Mouse (Mus musculus): ENCODE results near the gene Chga. TPM values are rescaled to one million over a fixed set of nuclear protein-coding genes. Genes with fewer than 3 reads are reported as not detected.

Gene Chga
- total and polyA plus RNA-seq, 3 experiments, result not detected

DNA sequence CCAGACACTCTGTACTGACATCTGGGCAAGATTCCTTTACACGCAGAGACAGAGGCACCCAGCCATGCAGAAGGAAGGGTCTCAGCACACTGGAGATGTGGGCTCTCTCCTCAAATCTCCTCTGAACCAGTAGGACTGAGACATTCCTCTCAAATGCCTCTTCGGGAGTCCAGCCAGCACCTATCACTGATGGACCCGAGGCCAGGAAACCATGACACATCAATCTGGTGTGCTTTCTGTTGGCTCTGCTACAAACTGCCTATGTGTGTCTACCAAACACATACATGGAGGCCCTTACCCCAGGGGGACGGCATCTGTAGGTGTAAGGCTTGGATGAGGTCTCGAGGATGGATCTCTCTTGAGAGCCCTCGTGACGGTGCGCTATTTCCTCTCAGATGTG is 32.3 kb downstream of the Chga start:
- Histone ChIP-seq H3K4me1 (ENCODE audit: control insufficient read depth in 1 of 2, insufficient read depth in 2 of 2, low read length in 2 of 2) (no peaks in the 10 kb centered on the region), H3K27ac (ENCODE audit: control insufficient read depth, low read depth, low read length) (no peak overlapping the region), H3K27me3 (ENCODE audit: control insufficient read depth in 1 of 2, insufficient read depth in 2 of 2, low read length in 2 of 2) (no peaks in the 10 kb centered on the region), H3K36me3 (ENCODE audit: control insufficient read depth in 1 of 2, insufficient read depth in 2 of 2, low read length in 2 of 2) (no peaks in the 10 kb centered on the region; a peak in 1 of 4 replicates), H3K4me3 (ENCODE audit: control insufficient read depth in 1 of 2, insufficient read depth in 1 of 2, low read depth in 2 of 2, low read length in 2 of 2) (no peak overlapping the region), H3K79me2 (ENCODE audit: control insufficient read depth, insufficient read depth, low read length, poor library complexity) (no peaks in the 10 kb centered on the region), H3K9ac (ENCODE audit: control insufficient read depth, low read depth, low read length, poor library complexity, severe bottlenecking) (no peak overlapping the region), H3K9me3 (replicated peaks; ENCODE audit: insufficient read depth, low read length) (no peaks in the 10 kb centered on the region)
- no peak for TF ChIP-seq E2F4 (IDR thresholded peaks at IDR 0.05; ENCODE audit: borderline replicate concordance, low read depth, low read length)
- TF ChIP-seq ZNF384 (IDR thresholded peaks at IDR 0.05; ENCODE audit: low read depth, low read length), result no peak
- no peak for TF ChIP-seq RCOR1 (IDR thresholded peaks at IDR 0.05; ENCODE audit: low read depth, low read length)
- no peak for TF ChIP-seq MAFK (IDR thresholded peaks at IDR 0.05; ENCODE audit: borderline replicate concordance, low read depth, low read length)
- no peak for TF ChIP-seq GABPA (IDR thresholded peaks at IDR 0.05; ENCODE audit: low read depth, low read length)
- no peak for TF ChIP-seq POLR2A (IDR thresholded peaks at IDR 0.05; ENCODE audit: control insufficient read depth in 1 of 2, insufficient read depth in 1 of 2, low read depth in 1 of 2, low read length in 2 of 2, poor library complexity in 1 of 2)
- TF ChIP-seq TAL1 (IDR thresholded peaks at IDR 0.05; ENCODE audit: low read length), result no peak
- no peak for TF ChIP-seq USF2 (IDR thresholded peaks at IDR 0.05; ENCODE audit: borderline replicate concordance in 1 of 2, insufficient read depth in 1 of 2, low read depth in 1 of 2, low read length in 2 of 2)
- DNase-seq (ENCODE audit: low read depth, low spot score), result no peak

- no peaks in the 10 kb centered on the region for H3K79me2 ChIP-seq (ENCODE audit: control insufficient read depth, insufficient read depth, low read length, poor library complexity)
- TF ChIP-seq TAL1 (IDR thresholded peaks at IDR 0.05; ENCODE audit: low read length) (no peak), BHLHE40 (IDR thresholded peaks at IDR 0.05; ENCODE audit: borderline replicate concordance, low read depth, low read length) (no peak), POLR2A (IDR thresholded peaks at IDR 0.05; ENCODE audit: control insufficient read depth in 1 of 2, insufficient read depth in 1 of 2, low read depth in 1 of 2, low read length in 2 of 2, poor library complexity in 1 of 2) (no peak), ZNF384 (IDR thresholded peaks at IDR 0.05; ENCODE audit: low read depth, low read length) (no peak), SMC3 (IDR thresholded peaks at IDR 0.05; ENCODE audit: low read depth, low read length) (no peak), CTCF (IDR thresholded peaks at IDR 0.05 in 2 of 3, conservative IDR thresholded peaks at IDR 0.05 in 1 of 3; ENCODE audit: control insufficient read depth in 1 of 3, insufficient read depth in 1 of 3, low read depth in 2 of 3, low read length in 3 of 3, poor library complexity in 1 of 3, severe bottlenecking in 1 of 3) (no peak), UBTF (IDR thresholded peaks at IDR 0.05; ENCODE audit: borderline replicate concordance, insufficient read depth, low read depth, low read length) (no peak), MAFK (IDR thresholded peaks at IDR 0.05; ENCODE audit: borderline replicate concordance, low read depth, low read length) (no peak), ELF1 (IDR thresholded peaks at IDR 0.05; ENCODE audit: low read depth, low read length) (no peak), GABPA (IDR thresholded peaks at IDR 0.05; ENCODE audit: low read depth, low read length) (no peak), CHD2 (IDR thresholded peaks at IDR 0.05; ENCODE audit: low read length) (no peak), ZKSCAN1 (IDR thresholded peaks at IDR 0.05; ENCODE audit: low read depth, low read length) (no peak), MEF2A (IDR thresholded peaks at IDR 0.05; ENCODE audit: extremely low read depth, insufficient replicate concordance, low read depth, low read length, poor library complexity, severe bottlenecking) (no peak), MYC (IDR thresholded peaks at IDR 0.05; ENCODE audit: low read depth, low read length) (no peak), MAX (IDR thresholded peaks at IDR 0.05; ENCODE audit: low read length) (no peak), CHD1 (IDR thresholded peaks at IDR 0.05; ENCODE audit: low read depth, low read length) (no peak)
- DNase-seq (ENCODE audit: low read depth, low spot score), result no peak
- no peak overlapping the region for H3K27ac ChIP-seq (ENCODE audit: control insufficient read depth, low read depth, low read length)
- H3K27me3 ChIP-seq (ENCODE audit: control insufficient read depth in 1 of 2, insufficient read depth in 2 of 2, low read length in 2 of 2), result no peaks in the 10 kb centered on the region
- H3K9ac ChIP-seq (ENCODE audit: control insufficient read depth, low read depth, low read length, poor library complexity, severe bottlenecking), result no peak overlapping the region
- H3K4me3 ChIP-seq (ENCODE audit: control insufficient read depth in 1 of 2, insufficient read depth in 1 of 2, low read depth in 2 of 2, low read length in 2 of 2), result no peak overlapping the region
- no peaks in the 10 kb centered on the region for H3K4me1 ChIP-seq (ENCODE audit: control insufficient read depth in 1 of 2, insufficient read depth in 2 of 2, low read length in 2 of 2)
- H3K36me3 ChIP-seq (ENCODE audit: control insufficient read depth in 1 of 2, insufficient read depth in 2 of 2, low read length in 2 of 2), result no peaks in the 10 kb centered on the region; a peak in 1 of 4 replicates
- H3K9me3 ChIP-seq (replicated peaks; ENCODE audit: insufficient read depth, low read length), result no peaks in the 10 kb centered on the region
Observed at GRCm38 (mm10) chr12:102590711-102591360, 36.1 kb downstream of the Chga start.
